Mouse (Mus musculus): ENCODE results near the gene Exo1. TPM values are rescaled to one million over a fixed set of nuclear protein-coding genes. Genes with fewer than 3 reads are reported as not detected.

The Exo1 gene
- total and polyA plus RNA-seq, 3 experiments, result 74.2 to 1,192 (median 82.9) TPM

DNA sequence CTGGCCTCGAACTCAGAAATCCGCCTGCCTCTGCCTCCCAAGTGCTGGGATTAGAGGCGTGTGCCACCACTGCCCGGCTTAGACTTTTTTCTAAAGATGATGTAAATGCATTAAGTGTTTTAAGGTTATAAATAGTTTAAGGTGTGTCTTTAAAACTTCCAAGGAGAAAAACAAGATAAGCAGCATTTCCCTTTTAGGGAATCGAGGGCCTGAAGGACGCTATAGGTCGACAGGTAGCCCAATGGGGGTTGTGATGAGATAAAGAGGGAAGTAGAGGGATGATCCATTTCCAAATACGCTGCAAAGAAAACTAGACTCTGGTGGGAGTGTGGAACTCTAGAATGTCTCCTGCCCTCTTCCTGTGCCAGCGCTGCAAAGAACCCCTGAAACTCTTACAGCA, 39.6 kb downstream of the Exo1 start, which contains the start of gene Gm38100:
Gene Gm38100, plus strand, starts transcription at position 301 of the 400 bp plus-strand sequence.
- no peaks in the 10 kb centered on the region for H3K27me3 ChIP-seq (ENCODE audit: control insufficient read depth in 1 of 2, insufficient read depth in 2 of 2, low read length in 2 of 2)
- H3K36me3 ChIP-seq (ENCODE audit: control insufficient read depth in 1 of 2, insufficient read depth in 2 of 2, low read length in 2 of 2), result no peaks in the 10 kb centered on the region
- no peak within 1 kb of the TSS for H3K27ac ChIP-seq (ENCODE audit: control insufficient read depth, low read depth, low read length)
- DNase-seq (ENCODE audit: low read depth, low spot score), result no peak
- TF ChIP-seq KAT2A (conservative IDR thresholded peaks at IDR 0.05; ENCODE audit: low read depth, low read length), result no peak
- no peak for TF ChIP-seq ELF1 (IDR thresholded peaks at IDR 0.05; ENCODE audit: low read depth, low read length)
- no peak for TF ChIP-seq TAL1 (IDR thresholded peaks at IDR 0.05; ENCODE audit: low read length)
- no peak for TF ChIP-seq POLR2A (IDR thresholded peaks at IDR 0.05; ENCODE audit: control insufficient read depth in 1 of 2, insufficient read depth in 1 of 2, low read depth in 1 of 2, low read length in 2 of 2, poor library complexity in 1 of 2)
- TF ChIP-seq TCF12 (IDR thresholded peaks at IDR 0.05; ENCODE audit: low read depth, low read length), result no peak
- TF ChIP-seq MYC (IDR thresholded peaks at IDR 0.05; ENCODE audit: low read depth, low read length), result no peak
- TF ChIP-seq JUND (IDR thresholded peaks at IDR 0.05; ENCODE audit: low read depth, low read length), result no peak
- no peak for TF ChIP-seq BHLHE40 (IDR thresholded peaks at IDR 0.05; ENCODE audit: borderline replicate concordance, low read depth, low read length)
- TF ChIP-seq ZKSCAN1 (IDR thresholded peaks at IDR 0.05; ENCODE audit: low read depth, low read length), result no peak
- TF ChIP-seq USF1 (IDR thresholded peaks at IDR 0.05; ENCODE audit: low read depth, low read length), result no peak
- no peaks in the 10 kb centered on the region for H3K4me1 ChIP-seq (ENCODE audit: control insufficient read depth in 1 of 2, insufficient read depth in 2 of 2, low read length in 2 of 2)
- H3K9me3 ChIP-seq (replicated peaks; ENCODE audit: insufficient read depth, low read length), result no peaks in the 10 kb centered on the region
- H3K79me2 ChIP-seq (ENCODE audit: control insufficient read depth, insufficient read depth, low read length, poor library complexity), result no peaks in the 10 kb centered on the region
- no peak within 1 kb of the TSS for H3K4me3 ChIP-seq (ENCODE audit: control insufficient read depth in 1 of 2, insufficient read depth in 1 of 2, low read depth in 2 of 2, low read length in 2 of 2)
- no peak within 1 kb of the TSS for H3K9ac ChIP-seq (ENCODE audit: control insufficient read depth, low read depth, low read length, poor library complexity, severe bottlenecking)

GRCm38 (mm10) chr1:175921091-175921490, 40.7 kb downstream of the Exo1 start:
- Histone ChIP-seq H3K4me3 (ENCODE audit: control insufficient read depth in 1 of 2, insufficient read depth in 1 of 2, low read depth in 2 of 2, low read length in 2 of 2) (no peak overlapping the region), H3K9ac (ENCODE audit: control insufficient read depth, low read depth, low read length, poor library complexity, severe bottlenecking) (no peak overlapping the region), H3K9me3 (replicated peaks; ENCODE audit: insufficient read depth, low read length) (no peaks in the 10 kb centered on the region), H3K36me3 (ENCODE audit: control insufficient read depth in 1 of 2, insufficient read depth in 2 of 2, low read length in 2 of 2) (no peaks in the 10 kb centered on the region), H3K27ac (ENCODE audit: control insufficient read depth, low read depth, low read length) (no peak overlapping the region), H3K4me1 (ENCODE audit: control insufficient read depth in 1 of 2, insufficient read depth in 2 of 2, low read length in 2 of 2) (no peaks in the 10 kb centered on the region), H3K79me2 (ENCODE audit: control insufficient read depth, insufficient read depth, low read length, poor library complexity) (no peaks in the 10 kb centered on the region), H3K27me3 (ENCODE audit: control insufficient read depth in 1 of 2, insufficient read depth in 2 of 2, low read length in 2 of 2) (no peaks in the 10 kb centered on the region)
- no peak for DNase-seq (ENCODE audit: low read depth, low spot score)
- TF ChIP-seq HCFC1 (IDR thresholded peaks at IDR 0.05; ENCODE audit: low read depth, low read length), result no peak

DNA sequence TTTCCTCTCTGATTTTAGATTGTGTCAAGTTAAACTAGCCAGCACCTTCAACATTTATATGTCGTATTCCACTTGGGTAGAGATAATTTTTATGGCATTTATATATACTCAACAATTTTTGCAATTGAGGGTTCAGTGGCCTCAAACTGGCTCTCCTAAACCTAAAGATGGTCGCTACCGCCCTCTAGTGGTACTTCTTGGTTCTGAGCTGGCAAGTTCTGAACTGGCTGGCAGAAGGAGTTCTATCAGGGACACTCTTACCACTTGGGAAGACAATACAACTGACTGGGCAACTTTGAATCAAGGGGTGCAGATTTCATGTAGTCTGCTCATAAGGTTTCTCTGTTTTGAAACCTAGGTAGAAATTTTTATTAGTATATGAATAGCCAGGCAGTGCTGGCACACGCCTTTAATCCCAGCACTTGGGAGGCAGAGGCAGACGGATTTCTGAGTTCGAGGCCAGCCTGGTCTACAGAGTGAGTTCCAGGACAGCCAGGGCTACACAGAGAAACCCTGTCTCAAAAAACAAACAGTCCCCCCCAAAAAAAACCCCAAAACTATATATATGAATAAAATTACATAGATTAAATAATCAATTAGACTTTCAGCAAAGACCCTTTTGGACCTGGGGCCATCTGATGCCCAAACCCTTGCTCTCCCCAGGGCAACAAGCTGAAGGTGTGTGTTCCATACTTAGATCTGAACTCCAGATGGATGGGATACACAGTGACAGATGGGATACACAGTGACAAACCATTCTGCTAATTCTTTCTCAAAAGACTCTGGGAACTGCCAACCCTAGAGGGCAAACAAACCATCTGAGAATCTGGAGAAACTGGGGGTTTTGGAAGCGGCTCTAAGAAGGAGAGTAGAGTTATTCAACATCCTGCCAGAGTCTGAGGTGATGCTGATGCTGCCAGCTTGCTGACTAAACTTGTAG, 43.7 kb downstream of the Exo1 start:
- DNase-seq (ENCODE audit: low read depth, low spot score), result peak; percentile 78

More for the DNA sequence above, 43.7 kb downstream of the Exo1 start:
- Histone ChIP-seq H3K36me3 (ENCODE audit: control insufficient read depth in 1 of 2, insufficient read depth in 2 of 2, low read length in 2 of 2) (no peaks in the 10 kb centered on the region), H3K9ac (ENCODE audit: control insufficient read depth, low read depth, low read length, poor library complexity, severe bottlenecking) (no peak overlapping the region), H3K4me1 (ENCODE audit: control insufficient read depth in 1 of 2, insufficient read depth in 2 of 2, low read length in 2 of 2) (no peaks in the 10 kb centered on the region), H3K27ac (ENCODE audit: control insufficient read depth, low read depth, low read length) (no peak overlapping the region), H3K79me2 (ENCODE audit: control insufficient read depth, insufficient read depth, low read length, poor library complexity) (no peaks in the 10 kb centered on the region), H3K27me3 (ENCODE audit: control insufficient read depth in 1 of 2, insufficient read depth in 2 of 2, low read length in 2 of 2) (no peaks in the 10 kb centered on the region; a peak in 1 of 4 replicates), H3K4me3 (ENCODE audit: control insufficient read depth in 1 of 2, insufficient read depth in 1 of 2, low read depth in 2 of 2, low read length in 2 of 2) (no peak overlapping the region), H3K9me3 (replicated peaks; ENCODE audit: insufficient read depth, low read length) (no peaks in the 10 kb centered on the region)
- TF ChIP-seq NRF1 (IDR thresholded peaks at IDR 0.05; ENCODE audit: insufficient read depth, low read depth, low read length, poor library complexity, severe bottlenecking) (no peak), CTCF (IDR thresholded peaks at IDR 0.05 in 2 of 3, conservative IDR thresholded peaks at IDR 0.05 in 1 of 3; ENCODE audit: control insufficient read depth in 1 of 3, insufficient read depth in 1 of 3, low read depth in 2 of 3, low read length in 3 of 3, poor library complexity in 1 of 3, severe bottlenecking in 1 of 3) (peak; percentile 75 to 91 (median 76)), ZC3H11A (IDR thresholded peaks at IDR 0.05; ENCODE audit: low read depth, low read length) (peak; percentile 83), POLR2AphosphoS5 (IDR thresholded peaks at IDR 0.05; ENCODE audit: borderline replicate concordance, low read depth, low read length) (no peak), MYC (IDR thresholded peaks at IDR 0.05; ENCODE audit: low read depth, low read length) (no peak), USF2 (IDR thresholded peaks at IDR 0.05; ENCODE audit: borderline replicate concordance in 1 of 2, insufficient read depth in 1 of 2, low read depth in 1 of 2, low read length in 2 of 2) (no peak), TCF12 (IDR thresholded peaks at IDR 0.05; ENCODE audit: low read depth, low read length) (no peak), SMC3 (IDR thresholded peaks at IDR 0.05; ENCODE audit: low read depth, low read length) (peak; percentile 90), ZMIZ1 (IDR thresholded peaks at IDR 0.05; ENCODE audit: low read depth, low read length) (no peak), RAD21 (IDR thresholded peaks at IDR 0.05; ENCODE audit: low read depth, low read length) (peak; percentile 96), KAT2A (conservative IDR thresholded peaks at IDR 0.05; ENCODE audit: low read depth, low read length) (no peak)
